Mouse (Mus musculus): ENCODE data around the gene Zfp110. TPM values are rescaled to one million over a fixed set of nuclear protein-coding genes. Genes with fewer than 3 reads are reported as not detected.

Gene Zfp110
- polyA plus RNA-seq, 1 experiment from 2014 or later: 26.9 TPM

DNA sequence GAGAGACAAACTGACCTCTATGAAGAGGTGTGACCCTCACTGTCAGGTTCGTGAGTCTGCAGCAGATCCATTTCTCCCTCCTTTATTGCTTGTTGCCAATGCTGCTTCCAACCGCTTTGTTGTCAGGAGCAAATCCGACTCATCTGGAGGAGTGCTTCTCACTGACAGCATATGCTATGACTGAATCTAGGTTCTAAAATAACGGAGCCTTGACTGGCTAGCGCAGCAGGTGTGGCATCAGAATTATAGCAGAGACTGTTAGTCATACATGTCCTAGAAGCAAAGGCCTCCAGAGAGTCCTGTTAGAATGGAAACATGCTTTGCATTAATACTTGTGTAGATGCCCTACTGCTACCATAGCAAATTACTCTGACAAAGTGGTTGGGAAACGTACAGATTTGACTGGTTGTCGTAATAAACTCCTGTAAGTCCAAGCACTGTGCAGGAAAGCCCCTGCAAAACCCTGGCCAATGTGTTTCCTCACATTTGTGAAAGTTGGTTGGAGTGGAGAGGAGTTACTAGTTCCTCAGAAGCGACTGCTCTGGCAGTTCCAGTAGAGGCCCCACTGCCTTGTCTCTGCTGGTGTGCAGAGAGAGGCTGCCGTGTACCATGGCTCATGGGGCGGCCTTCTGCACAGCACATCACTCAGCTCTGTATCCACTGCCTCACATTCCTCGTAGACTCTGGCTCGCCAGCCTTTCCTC, 52.2 kb downstream of the Zfp110 start:
- ATAC-seq (ENCODE audit: low FRiP score): no peak
- no peak overlapping the region for H3K9ac ChIP-seq
- no peak for DNase-seq (ENCODE audit: low spot score)
- no peaks in the 10 kb centered on the region for H3K9me3 ChIP-seq (ENCODE audit: control insufficient read depth, low read length)
- no peak overlapping the region for H3K27ac ChIP-seq
- no peaks in the 10 kb centered on the region for H3K27me3 ChIP-seq (ENCODE audit: control insufficient read depth, insufficient read depth, low read length)
- H3K4me3 ChIP-seq (replicated peaks; ENCODE audit: low read length): no peak overlapping the region
- H3K4me2 ChIP-seq (replicated peaks): no peak overlapping the region
- WGBS: 92% methylated on average over 12 of the region's 12 CpGs
- peaks cover 73% of the 10 kb centered on the region for H3K36me3 ChIP-seq (replicated peaks; ENCODE audit: control insufficient read depth, insufficient read depth)
- H3K4me1 ChIP-seq (replicated peaks; ENCODE audit: control insufficient read depth, insufficient read depth, low read length): peaks cover 11% of the 10 kb centered on the region

DNA sequence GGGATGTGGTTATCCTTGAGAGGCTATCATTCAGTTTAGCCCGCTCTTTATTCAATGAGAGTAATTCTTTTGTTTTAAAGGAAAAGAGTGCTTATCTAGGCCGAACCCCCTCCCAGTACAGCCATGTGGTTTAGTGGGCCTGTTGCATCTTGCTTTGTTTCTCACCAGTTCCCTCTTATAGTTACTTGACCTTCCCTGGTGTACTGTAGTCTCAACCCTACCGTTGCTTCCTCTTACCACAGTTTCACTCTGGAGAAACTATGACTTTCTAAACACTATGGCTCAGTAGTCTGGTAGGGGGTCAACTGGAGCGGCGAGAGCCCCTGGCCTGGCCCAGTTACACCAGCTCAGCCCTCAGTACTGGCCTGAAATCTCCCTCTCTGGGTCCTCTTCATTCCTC, 53.0 kb downstream of the Zfp110 start:
- no peak overlapping the region for H3K27ac ChIP-seq
- no peak overlapping the region for H3K9ac ChIP-seq
- no peak for ATAC-seq (ENCODE audit: low FRiP score)
- 96% methylated on average over 5 of the region's 5 CpGs for WGBS
- H3K4me3 ChIP-seq (replicated peaks; ENCODE audit: low read length): no peak overlapping the region
- peaks cover 3% of the 10 kb centered on the region for H3K4me1 ChIP-seq (replicated peaks; ENCODE audit: control insufficient read depth, insufficient read depth, low read length)
- DNase-seq (ENCODE audit: low spot score): no peak
- no peak overlapping the region for H3K4me2 ChIP-seq (replicated peaks)
- no peaks in the 10 kb centered on the region for H3K9me3 ChIP-seq (ENCODE audit: control insufficient read depth, low read length)
- H3K36me3 ChIP-seq (replicated peaks; ENCODE audit: control insufficient read depth, insufficient read depth): peaks cover 82% of the 10 kb centered on the region
- H3K27me3 ChIP-seq (ENCODE audit: control insufficient read depth, insufficient read depth, low read length): no peaks in the 10 kb centered on the region

DNA sequence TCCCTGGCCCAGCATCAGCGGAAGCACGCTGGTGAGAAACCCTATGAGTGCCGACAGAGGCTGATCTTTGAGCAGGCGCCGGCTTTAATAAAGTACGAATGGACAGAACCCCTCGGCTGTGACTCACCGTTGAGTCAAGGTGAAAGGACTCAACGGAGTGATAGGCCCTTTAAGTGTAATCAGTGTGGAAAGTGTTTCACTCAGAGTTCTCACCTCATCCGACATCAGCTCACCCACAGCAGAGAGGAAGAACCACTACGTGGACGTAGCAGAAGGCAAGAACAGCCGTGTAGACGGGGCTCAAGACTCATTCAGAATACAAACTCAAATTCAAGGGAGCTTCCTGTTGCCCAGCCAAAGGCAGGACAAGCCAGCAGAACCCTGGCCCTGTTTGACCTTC, 56.4 kb downstream of the Zfp110 start:
- H3K4me1 ChIP-seq (replicated peaks; ENCODE audit: control insufficient read depth, insufficient read depth, low read length): no peaks in the 10 kb centered on the region
- peaks cover 63% of the 10 kb centered on the region for H3K36me3 ChIP-seq (replicated peaks; ENCODE audit: control insufficient read depth, insufficient read depth)
- H3K4me3 ChIP-seq (replicated peaks; ENCODE audit: low read length): no peak overlapping the region
- DNase-seq (ENCODE audit: low spot score): no peak
- 92% methylated on average over 14 of the region's 14 CpGs for WGBS
- no peak overlapping the region for H3K9ac ChIP-seq
- H3K4me2 ChIP-seq (replicated peaks): no peak overlapping the region
- no peaks in the 10 kb centered on the region for H3K9me3 ChIP-seq (ENCODE audit: control insufficient read depth, low read length)
- H3K27me3 ChIP-seq (ENCODE audit: control insufficient read depth, insufficient read depth, low read length): no peaks in the 10 kb centered on the region
- no peak overlapping the region for H3K27ac ChIP-seq
- ATAC-seq (ENCODE audit: low FRiP score): no peak

DNA sequence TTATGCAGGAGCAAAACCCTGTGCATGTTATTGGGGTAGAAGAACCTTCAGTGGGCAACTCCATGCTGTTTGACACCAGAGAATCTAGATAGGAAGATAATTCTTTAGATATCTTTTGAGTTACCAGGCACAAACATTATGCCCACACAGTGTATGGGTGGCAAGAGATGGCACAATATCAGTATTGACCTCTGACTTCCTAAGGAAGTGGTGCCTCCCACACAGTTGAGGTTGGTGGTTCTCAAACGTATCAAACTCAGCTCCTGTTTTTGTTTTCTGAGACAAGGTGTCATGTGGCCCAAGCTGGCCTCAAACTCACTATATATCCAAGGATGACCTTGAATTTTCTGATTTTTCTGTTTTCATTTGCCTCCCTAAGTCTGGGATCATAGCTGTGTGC, 56.8 kb downstream of the Zfp110 start:
- ATAC-seq (ENCODE audit: low FRiP score) (no peak), DNase-seq (ENCODE audit: low spot score) (no peak)
- no peak overlapping the region for H3K4me2 ChIP-seq (replicated peaks)
- H3K9ac ChIP-seq: no peak overlapping the region
- H3K4me1 ChIP-seq (replicated peaks; ENCODE audit: control insufficient read depth, insufficient read depth, low read length): no peaks in the 10 kb centered on the region
- H3K27ac ChIP-seq: no peak overlapping the region
- H3K27me3 ChIP-seq (ENCODE audit: control insufficient read depth, insufficient read depth, low read length): no peaks in the 10 kb centered on the region
- peaks cover 59% of the 10 kb centered on the region for H3K36me3 ChIP-seq (replicated peaks; ENCODE audit: control insufficient read depth, insufficient read depth)
- no peaks in the 10 kb centered on the region for H3K9me3 ChIP-seq (ENCODE audit: control insufficient read depth, low read length)
- H3K4me3 ChIP-seq (replicated peaks; ENCODE audit: low read length): no peak overlapping the region
- WGBS: 85% methylated on average over 1 of the region's 1 CpGs

DNA sequence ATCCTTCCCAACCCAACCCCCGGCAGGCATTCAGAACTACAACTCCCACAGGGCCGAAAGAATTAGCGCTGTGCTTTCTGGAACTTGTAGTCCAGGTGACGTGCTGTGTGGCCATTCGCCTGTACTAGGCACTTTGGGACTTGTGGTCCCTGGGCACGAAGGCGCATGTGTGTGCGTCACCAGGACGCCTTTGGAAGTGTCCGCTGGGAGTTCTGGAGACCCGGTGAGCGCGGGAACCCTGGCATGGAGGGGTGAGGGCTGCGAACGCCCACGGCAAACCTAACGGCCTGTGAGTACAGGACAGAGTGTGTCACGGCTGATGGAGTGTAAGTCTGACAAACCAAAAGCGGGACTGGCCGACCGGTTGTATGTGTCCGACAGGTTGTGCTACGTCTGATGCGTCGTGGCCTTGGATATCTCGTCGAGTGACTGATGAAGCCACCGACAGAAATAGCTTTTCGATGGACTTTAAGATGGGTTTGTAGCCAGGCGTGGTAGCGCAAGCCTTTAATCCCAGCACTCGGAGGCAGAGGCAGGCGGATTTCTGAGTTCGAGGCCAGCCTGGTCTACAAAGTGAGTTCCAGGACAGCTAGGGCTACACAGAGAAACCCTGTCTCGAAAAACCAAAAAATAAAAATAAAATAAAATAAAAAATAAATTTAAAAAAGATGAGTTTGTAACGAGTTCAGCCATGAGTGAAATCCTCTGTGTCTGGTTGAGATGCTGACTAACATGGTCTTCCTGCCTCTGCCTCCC, 63.3 kb downstream of the Zfp110 start, which contains the start of gene Zscan22:
Zscan22 (plus strand) TSS at position 161 of the 756 bp plus-strand sequence.
- Histone ChIP-seq H3K36me3 (replicated peaks; ENCODE audit: control insufficient read depth, insufficient read depth) (no peaks in the 10 kb centered on the region; the same call in 1 of the 2 replicates), H3K27me3 (ENCODE audit: control insufficient read depth, insufficient read depth, low read length) (no peaks in the 10 kb centered on the region), H3K4me2 (replicated peaks) (peak within 1 kb of the TSS; percentile 49), H3K27ac (no peak within 1 kb of the TSS), H3K4me3 (replicated peaks; ENCODE audit: low read length) (peak within 1 kb of the TSS; percentile 61), H3K4me1 (replicated peaks; ENCODE audit: control insufficient read depth, insufficient read depth, low read length) (peaks cover 9% of the 10 kb centered on the region), H3K9ac (peak within 1 kb of the TSS; percentile 68), H3K9me3 (ENCODE audit: control insufficient read depth, low read length) (no peaks in the 10 kb centered on the region)
- 8% methylated on average over 36 of the region's 36 CpGs for WGBS
- peak; percentile 99 for ATAC-seq (ENCODE audit: low FRiP score)
- peak; percentile 96 for DNase-seq (ENCODE audit: low spot score)

Other genes starting within 250 kb of the Zfp110 start
- gene Vmn2r53, start 226.0 kb upstream of the Zfp110 start, polyA plus RNA-seq (2014; fragmentation: Nextera tagmentation; extraction: Ambion mirVana): 0.01 TPM in 2 replicates
- not detected in 2 replicates for gene Vmn2r54, start 194.4 kb upstream of the Zfp110 start, polyA plus RNA-seq (2014; fragmentation: Nextera tagmentation; extraction: Ambion mirVana)
- not detected in 2 replicates for gene Vmn2r55, start 149.8 kb upstream of the Zfp110 start, polyA plus RNA-seq (2014; fragmentation: Nextera tagmentation; extraction: Ambion mirVana)
- not detected in 2 replicates for gene Vmn2r56, start 99.8 kb upstream of the Zfp110 start, polyA plus RNA-seq (2014; fragmentation: Nextera tagmentation; extraction: Ambion mirVana)
- gene Zscan18, start 31.1 kb upstream of the Zfp110 start, polyA plus RNA-seq (2014; fragmentation: Nextera tagmentation; extraction: Ambion mirVana): 27.7 and 31.0 TPM in 2 replicates
- 30.8 and 31.5 TPM in 2 replicates for gene Zfp329, start 15.9 kb upstream of the Zfp110 start, polyA plus RNA-seq (2014; fragmentation: Nextera tagmentation; extraction: Ambion mirVana)
- 7.8 and 9.1 TPM in 2 replicates for gene Zfp128, start 46.4 kb downstream of the Zfp110 start, polyA plus RNA-seq (2014; fragmentation: Nextera tagmentation; extraction: Ambion mirVana)
- 10.5 and 13.0 TPM in 2 replicates for gene Zscan22, start 63.1 kb downstream of the Zfp110 start, polyA plus RNA-seq (2014; fragmentation: Nextera tagmentation; extraction: Ambion mirVana)
- gene Rps5, start 87.5 kb downstream of the Zfp110 start, polyA plus RNA-seq (2014; fragmentation: Nextera tagmentation; extraction: Ambion mirVana): 671 and 781 TPM in 2 replicates
- gene Rnf225, start 92.7 kb downstream of the Zfp110 start, polyA plus RNA-seq (2014; fragmentation: Nextera tagmentation; extraction: Ambion mirVana): 0.87 and 0.95 TPM in 2 replicates
- gene Zfp324, start 131.1 kb downstream of the Zfp110 start, polyA plus RNA-seq (2014; fragmentation: Nextera tagmentation; extraction: Ambion mirVana): 12.2 and 13.9 TPM in 2 replicates
- gene Zfp446, start 143.1 kb downstream of the Zfp110 start, polyA plus RNA-seq (2014; fragmentation: Nextera tagmentation; extraction: Ambion mirVana): 6.6 and 8.9 TPM in 2 replicates
- gene Slc27a5, start 163.4 kb downstream of the Zfp110 start, polyA plus RNA-seq (2014; fragmentation: Nextera tagmentation; extraction: Ambion mirVana): 0.14 and 0.29 TPM in 2 replicates
- 268 and 271 TPM in 2 replicates for gene Trim28, start 164.4 kb downstream of the Zfp110 start, polyA plus RNA-seq (2014; fragmentation: Nextera tagmentation; extraction: Ambion mirVana)
- 37.9 and 40.8 TPM in 2 replicates for gene Zbtb45, start 175.3 kb downstream of the Zfp110 start, polyA plus RNA-seq (2014; fragmentation: Nextera tagmentation; extraction: Ambion mirVana)
- 173 and 184 TPM in 2 replicates for gene Chmp2a, start 200.0 kb downstream of the Zfp110 start, polyA plus RNA-seq (2014; fragmentation: Nextera tagmentation; extraction: Ambion mirVana)
- gene Ube2m, start 203.5 kb downstream of the Zfp110 start, polyA plus RNA-seq (2014; fragmentation: Nextera tagmentation; extraction: Ambion mirVana): 178 and 179 TPM in 2 replicates
- gene Mzf1, start 220.0 kb downstream of the Zfp110 start, polyA plus RNA-seq (2014; fragmentation: Nextera tagmentation; extraction: Ambion mirVana): 6.2 and 6.4 TPM in 2 replicates